Mouse (Mus musculus): ENCODE measurements around the gene Krt33b. TPM values are rescaled to one million over a fixed set of nuclear protein-coding genes. Genes with fewer than 3 reads are reported as not detected.

Gene Krt33b
- polyA plus RNA-seq, 1 experiment from 2014 or later, result not detected

DNA sequence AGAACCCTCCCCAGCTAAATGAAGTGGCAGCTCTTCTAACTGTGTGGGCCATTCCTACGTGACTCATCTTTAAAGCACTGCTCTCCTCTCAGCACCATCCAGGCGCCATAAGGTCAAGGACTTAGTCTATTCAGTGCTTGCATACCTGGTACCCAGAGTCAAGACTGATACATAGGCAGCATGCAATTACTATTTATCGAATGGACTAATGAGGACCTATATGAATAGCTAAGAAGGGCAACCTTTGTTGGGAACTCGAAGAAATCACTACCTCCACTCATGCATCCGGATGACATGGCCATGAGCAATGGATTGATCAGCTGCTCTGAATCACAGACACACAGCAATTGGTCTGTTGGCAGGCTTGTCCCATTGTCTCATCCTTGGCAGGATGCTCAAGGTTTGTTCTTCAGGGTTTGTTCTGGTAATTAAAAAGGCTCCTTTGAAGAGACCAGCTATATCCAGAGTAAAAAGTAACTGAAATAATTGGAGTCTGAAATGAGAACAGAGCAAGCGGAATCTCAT is 39.7 kb downstream of the Krt33b start:
- no peaks in the 10 kb centered on the region for H3K36me3 ChIP-seq (ENCODE audit: poor library complexity, severe bottlenecking)

GRCm38 (mm10) chr11:99988530-99988929 is 41.1 kb downstream of the Krt33b start:
- H3K9ac ChIP-seq, result no peak overlapping the region
- no peak for ATAC-seq
- no peak overlapping the region for H3K4me3 ChIP-seq
- no peak overlapping the region for H3K27ac ChIP-seq
- peaks cover 9% of the 10 kb centered on the region for H3K27me3 ChIP-seq
- H3K36me3 ChIP-seq (ENCODE audit: poor library complexity, severe bottlenecking), result no peaks in the 10 kb centered on the region
- no peaks in the 10 kb centered on the region for H3K9me3 ChIP-seq (replicated peaks)
- no peak overlapping the region for H3K4me2 ChIP-seq
- H3K4me1 ChIP-seq, result no peaks in the 10 kb centered on the region
- WGBS, result 89% methylated on average over 3 of the region's 3 CpGs

More for the DNA sequence above, 39.7 kb downstream of the Krt33b start:
- Histone ChIP-seq H3K4me2 (no peak overlapping the region), H3K9me3 (replicated peaks) (no peaks in the 10 kb centered on the region), H3K27ac (no peak overlapping the region), H3K9ac (no peak overlapping the region), H3K4me1 (no peaks in the 10 kb centered on the region), H3K4me3 (no peak overlapping the region), H3K27me3 (peaks cover 18% of the 10 kb centered on the region)
- ATAC-seq, result no peak
- 79% methylated on average over 6 of the region's 6 CpGs for WGBS

- Histone ChIP-seq H3K4me3 (no peak within 1 kb of the TSS), H3K27ac (peak within 1 kb of the TSS; percentile 67), H3K36me3 (ENCODE audit: poor library complexity, severe bottlenecking) (no peaks in the 10 kb centered on the region), H3K9ac (no peak within 1 kb of the TSS), H3K4me1 (no peaks in the 10 kb centered on the region), H3K4me2 (no peak within 1 kb of the TSS), H3K27me3 (no peaks in the 10 kb centered on the region), H3K9me3 (replicated peaks) (no peaks in the 10 kb centered on the region)
- WGBS, result 91% methylated on average over 8 of the region's 8 CpGs
- ATAC-seq, result no peak
Measured at GRCm38 (mm10) chr11:99986180-99986647, 43.5 kb downstream of the Krt33b start, which contains the start of gene Krtap16-1. Krtap16-1 (minus strand) TSS chr11:99986597.

- H3K27me3 ChIP-seq, result no peaks in the 10 kb centered on the region
- H3K4me1 ChIP-seq, result no peaks in the 10 kb centered on the region
- H3K4me3 ChIP-seq, result no peak overlapping the region
- H3K36me3 ChIP-seq (ENCODE audit: poor library complexity, severe bottlenecking), result no peaks in the 10 kb centered on the region
- no peaks in the 10 kb centered on the region for H3K9me3 ChIP-seq (replicated peaks)
- peak overlapping the region; percentile 67 for H3K27ac ChIP-seq
- no peak overlapping the region for H3K9ac ChIP-seq
- H3K4me2 ChIP-seq, result no peak overlapping the region
- WGBS, result 83% methylated on average over 20 of the region's 20 CpGs
- ATAC-seq, result peak; percentile 90
Measured at GRCm38 (mm10) chr11:99985291-99986092, 44.2 kb downstream of the Krt33b start.

DNA sequence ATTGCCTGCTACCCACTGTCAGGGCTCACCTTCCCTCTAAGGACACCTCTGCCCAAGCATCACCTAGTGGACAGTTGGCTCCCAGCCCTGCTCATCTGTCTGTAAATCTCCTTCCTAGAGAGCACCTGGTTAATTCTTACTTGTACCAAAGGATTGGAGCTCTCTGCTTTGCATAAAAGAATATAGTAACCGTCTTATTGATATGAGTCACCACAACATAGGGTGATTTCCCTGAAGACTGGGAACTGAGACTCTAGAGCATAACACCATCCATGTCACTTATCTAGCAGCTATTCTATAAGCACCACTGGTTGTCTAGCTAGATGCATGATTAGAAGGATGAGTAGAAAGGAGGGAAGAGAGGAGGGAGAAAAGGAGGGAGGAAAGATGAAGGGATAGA is 46.2 kb downstream of the Krt33b start:
- H3K27me3 ChIP-seq, result no peaks in the 10 kb centered on the region
- H3K9me3 ChIP-seq (replicated peaks), result no peaks in the 10 kb centered on the region
- no peak overlapping the region for H3K4me2 ChIP-seq
- 97% methylated on average over 1 of the region's 1 CpGs for WGBS
- no peaks in the 10 kb centered on the region for H3K36me3 ChIP-seq (ENCODE audit: poor library complexity, severe bottlenecking)
- H3K4me1 ChIP-seq, result no peaks in the 10 kb centered on the region
- H3K4me3 ChIP-seq, result no peak overlapping the region
- no peak overlapping the region for H3K9ac ChIP-seq
- H3K27ac ChIP-seq, result no peak overlapping the region
- no peak for ATAC-seq

GRCm38 (mm10) chr11:99982731-99983130 is 46.9 kb downstream of the Krt33b start:
- Histone ChIP-seq H3K9me3 (replicated peaks) (no peaks in the 10 kb centered on the region), H3K27me3 (no peaks in the 10 kb centered on the region), H3K27ac (no peak overlapping the region), H3K4me3 (no peak overlapping the region), H3K4me1 (no peaks in the 10 kb centered on the region), H3K4me2 (no peak overlapping the region), H3K36me3 (ENCODE audit: poor library complexity, severe bottlenecking) (no peaks in the 10 kb centered on the region), H3K9ac (no peak overlapping the region)
- ATAC-seq, result no peak
- 90% methylated on average over 9 of the region's 9 CpGs for WGBS

DNA sequence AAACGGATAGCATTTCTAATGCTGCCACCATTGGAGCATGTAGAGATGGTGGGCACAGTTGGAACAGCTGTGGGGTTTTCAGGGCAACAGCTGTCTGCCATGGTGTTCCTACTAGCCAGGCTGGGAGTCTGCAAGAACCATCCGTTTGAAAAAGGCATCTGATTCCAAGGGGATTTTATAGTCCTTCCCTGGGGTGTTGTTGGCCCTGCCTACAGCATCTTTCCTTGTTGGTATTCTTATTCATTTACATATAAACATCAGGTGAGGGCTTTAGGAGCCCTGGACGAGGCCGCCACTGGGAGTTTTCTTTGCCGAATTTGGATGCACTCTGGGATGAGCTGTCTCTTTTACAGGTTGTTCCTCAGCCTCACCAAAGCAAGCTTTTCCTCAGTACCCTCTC is 50.7 kb downstream of the Krt33b start, which contains the start of gene Krtap29-1:
TSS of gene Krtap29-1 (minus strand) at position 101 of the 400 bp plus-strand sequence.
- no peak for ATAC-seq
- WGBS, result 73% methylated on average over 5 of the region's 5 CpGs
- Histone ChIP-seq H3K4me3 (no peak within 1 kb of the TSS), H3K36me3 (ENCODE audit: poor library complexity, severe bottlenecking) (no peaks in the 10 kb centered on the region), H3K4me2 (no peak within 1 kb of the TSS), H3K27me3 (no peaks in the 10 kb centered on the region), H3K27ac (no peak within 1 kb of the TSS), H3K4me1 (no peaks in the 10 kb centered on the region), H3K9me3 (replicated peaks) (no peaks in the 10 kb centered on the region; the same call in 1 of the 2 replicates), H3K9ac (no peak within 1 kb of the TSS)

Other genes with a start within 250 kb of the Krt33b start
- gene Krtap4-8, start 249.2 kb downstream of the Krt33b start, polyA plus RNA-seq (2015; fragmentation: Nextera tagmentation; extraction: Ambion mirVana), result not detected in 2 replicates
- gene Krtap4-9, start 244.7 kb downstream of the Krt33b start, polyA plus RNA-seq (2015; fragmentation: Nextera tagmentation; extraction: Ambion mirVana), result not detected in 2 replicates
- gene Gm11596, start 236.4 kb downstream of the Krt33b start, polyA plus RNA-seq (2015; fragmentation: Nextera tagmentation; extraction: Ambion mirVana), result not detected in 2 replicates
- not detected in 2 replicates for gene Gm11569, start 230.9 kb downstream of the Krt33b start, polyA plus RNA-seq (2015; fragmentation: Nextera tagmentation; extraction: Ambion mirVana)
- gene Gm11554, start 225.4 kb downstream of the Krt33b start, polyA plus RNA-seq (2015; fragmentation: Nextera tagmentation; extraction: Ambion mirVana), result not detected in 2 replicates
- gene Krtap4-13, start 220.0 kb downstream of the Krt33b start, polyA plus RNA-seq (2015; fragmentation: Nextera tagmentation; extraction: Ambion mirVana), result not detected in 2 replicates
- not detected in 2 replicates for gene Gm11564, start 214.2 kb downstream of the Krt33b start, polyA plus RNA-seq (2015; fragmentation: Nextera tagmentation; extraction: Ambion mirVana)
- not detected in 2 replicates for gene 2300003K06Rik, start 191.8 kb downstream of the Krt33b start, polyA plus RNA-seq (2015; fragmentation: Nextera tagmentation; extraction: Ambion mirVana)
- not detected in 2 replicates for gene Krtap4-16, start 178.3 kb downstream of the Krt33b start, polyA plus RNA-seq (2015; fragmentation: Nextera tagmentation; extraction: Ambion mirVana)
- not detected in 2 replicates for gene Gm11568, start 172.0 kb downstream of the Krt33b start, polyA plus RNA-seq (2015; fragmentation: Nextera tagmentation; extraction: Ambion mirVana)
- gene Gm11559, start 165.4 kb downstream of the Krt33b start, polyA plus RNA-seq (2015; fragmentation: Nextera tagmentation; extraction: Ambion mirVana), result not detected in 2 replicates
- not detected in 2 replicates for gene Krtap9-1, start 156.5 kb downstream of the Krt33b start, polyA plus RNA-seq (2015; fragmentation: Nextera tagmentation; extraction: Ambion mirVana)
- gene Gm11567, start 150.7 kb downstream of the Krt33b start, polyA plus RNA-seq (2015; fragmentation: Nextera tagmentation; extraction: Ambion mirVana), result not detected in 2 replicates
- not detected in 2 replicates for gene Krtap31-1, start 121.9 kb downstream of the Krt33b start, polyA plus RNA-seq (2015; fragmentation: Nextera tagmentation; extraction: Ambion mirVana)
- not detected in 2 replicates for gene Gm11565, start 115.1 kb downstream of the Krt33b start, polyA plus RNA-seq (2015; fragmentation: Nextera tagmentation; extraction: Ambion mirVana)
- not detected in 2 replicates for gene Krtap31-2, start 93.6 kb downstream of the Krt33b start, polyA plus RNA-seq (2015; fragmentation: Nextera tagmentation; extraction: Ambion mirVana)
- gene Krtap9-5, start 81.4 kb downstream of the Krt33b start, polyA plus RNA-seq (2015; fragmentation: Nextera tagmentation; extraction: Ambion mirVana), result not detected in 2 replicates
- gene Krtap29-1, start 50.8 kb downstream of the Krt33b start, polyA plus RNA-seq (2015; fragmentation: Nextera tagmentation; extraction: Ambion mirVana), result not detected in 2 replicates
- not detected in 2 replicates for gene Krtap16-1, start 43.3 kb downstream of the Krt33b start, polyA plus RNA-seq (2015; fragmentation: Nextera tagmentation; extraction: Ambion mirVana)
- not detected in 2 replicates for gene Krtap17-1, start 35.9 kb downstream of the Krt33b start, polyA plus RNA-seq (2015; fragmentation: Nextera tagmentation; extraction: Ambion mirVana)
- not detected in 2 replicates for gene Krt33a, start 13.7 kb downstream of the Krt33b start, polyA plus RNA-seq (2015; fragmentation: Nextera tagmentation; extraction: Ambion mirVana)
- gene Krt34, start 11.7 kb upstream of the Krt33b start, polyA plus RNA-seq (2015; fragmentation: Nextera tagmentation; extraction: Ambion mirVana), result not detected in 2 replicates
- gene Krt31, start 20.7 kb upstream of the Krt33b start, polyA plus RNA-seq (2015; fragmentation: Nextera tagmentation; extraction: Ambion mirVana), result not detected in 2 replicates
- gene Krt32, start 58.4 kb upstream of the Krt33b start, polyA plus RNA-seq (2015; fragmentation: Nextera tagmentation; extraction: Ambion mirVana), result not detected in 2 replicates
- not detected in 2 replicates for gene Krt35, start 66.4 kb upstream of the Krt33b start, polyA plus RNA-seq (2015; fragmentation: Nextera tagmentation; extraction: Ambion mirVana)
- gene Krt36, start 75.8 kb upstream of the Krt33b start, polyA plus RNA-seq (2015; fragmentation: Nextera tagmentation; extraction: Ambion mirVana), result not detected in 2 replicates
- not detected in 2 replicates for gene Krt13, start 91.7 kb upstream of the Krt33b start, polyA plus RNA-seq (2015; fragmentation: Nextera tagmentation; extraction: Ambion mirVana)
- gene Krt15, start 106.1 kb upstream of the Krt33b start, polyA plus RNA-seq (2015; fragmentation: Nextera tagmentation; extraction: Ambion mirVana), result 0.34 and 0.35 TPM in 2 replicates
- 0.23 and 0.49 TPM in 2 replicates for gene Krt19, start 118.8 kb upstream of the Krt33b start, polyA plus RNA-seq (2015; fragmentation: Nextera tagmentation; extraction: Ambion mirVana)
- gene Krt9, start 163.4 kb upstream of the Krt33b start, polyA plus RNA-seq (2015; fragmentation: Nextera tagmentation; extraction: Ambion mirVana), result not detected in 2 replicates
- gene Krt14, start 177.7 kb upstream of the Krt33b start, polyA plus RNA-seq (2015; fragmentation: Nextera tagmentation; extraction: Ambion mirVana), result 0.13 and 0.38 TPM in 2 replicates
- not detected in 2 replicates for gene Krt16, start 219.0 kb upstream of the Krt33b start, polyA plus RNA-seq (2015; fragmentation: Nextera tagmentation; extraction: Ambion mirVana)
- 0.19 and 0.37 TPM in 2 replicates for gene Krt17, start 231.2 kb upstream of the Krt33b start, polyA plus RNA-seq (2015; fragmentation: Nextera tagmentation; extraction: Ambion mirVana)
- not detected in 2 replicates for gene Krt42, start 240.0 kb upstream of the Krt33b start, polyA plus RNA-seq (2015; fragmentation: Nextera tagmentation; extraction: Ambion mirVana)